Mouse (Mus musculus) midbrain, postnatal 0 days (tissue): ENCODE data around the gene Arhgef39. TPM values are rescaled to one million over a fixed set of nuclear protein-coding genes. Genes with fewer than 3 reads are reported as not detected.

Source experiments
- ATAC-seq: fragments of 200-750 bp; cut with Nextera tagmentation; 2 replicates; pipeline ENCODE4 v1.8.0; 2017; ENCODE audit warnings: moderate number of reproducible peaks, mild to moderate bottlenecking, moderate TSS enrichment, moderate library complexity; ENCODE audit not compliant: low FRiP score
- DNase-seq: peaks from one replicate; pipeline ENCODE4 v3.0.0-alpha.2; 2015; ENCODE audit warnings: low spot score
- H3K27ac ChIP-seq: fragments of 300-500 bp; sonication (generic); 2 replicates; pipeline ENCODE4 v1.5.1; 2014; ENCODE audit warnings: low read depth, mild to moderate bottlenecking, low read length, mixed read lengths
- H3K27me3 ChIP-seq: fragments of 300-500 bp; sonication (generic); 2 replicates; pipeline ENCODE4 v1.6.1; 2014; ENCODE audit warnings: low read length, control low read depth, mixed read lengths; ENCODE audit not compliant: insufficient read depth
- H3K36me3 ChIP-seq: fragments of 300-500 bp; sonication (generic); 2 replicates; pipeline ENCODE4 v1.6.1; 2014; ENCODE audit warnings: low read length, control low read depth, mixed read lengths; ENCODE audit not compliant: insufficient read depth
- H3K4me1 ChIP-seq: fragments of 300-500 bp; sonication (generic); 2 replicates; pipeline ENCODE4 v1.6.1; 2014; ENCODE audit warnings: mild to moderate bottlenecking, control low read depth, antibody characterized with exemption, low read length, mixed read lengths; ENCODE audit not compliant: insufficient read depth
- H3K4me2 ChIP-seq: fragments of 300-500 bp; sonication (generic); 2 replicates; pipeline ENCODE4 v1.6.1; 2014; ENCODE audit warnings: low read depth, mild to moderate bottlenecking, low read length, mixed read lengths; ENCODE audit not compliant: poor library complexity, severe bottlenecking
- H3K4me3 ChIP-seq: fragments of 300-500 bp; sonication (generic); 2 replicates; pipeline ENCODE4 v1.5.1; 2014; ENCODE audit warnings: low read depth, mild to moderate bottlenecking, low read length, moderate library complexity
- H3K9ac ChIP-seq: fragments of 300-500 bp; sonication (generic); replicated peaks from 2 replicates; pipeline ENCODE4 v1.6.1; 2014; ENCODE audit warnings: mild to moderate bottlenecking, low read length, moderate library complexity, mixed read lengths; ENCODE audit not compliant: poor library complexity, severe bottlenecking
- H3K9me3 ChIP-seq: fragments of 300-500 bp; sonication (generic); 2 replicates; pipeline ENCODE4 v1.6.1; 2016; ENCODE audit warnings: low read length, control low read depth
- CTCF ChIP-seq: IDR thresholded peaks from 2 replicates; pipeline ENCODE4 v1.5.1; 2016; ENCODE audit warnings: antibody characterized with exemption, mild to moderate bottlenecking
- WGBS: fragments of 180-500 bp; shearing (Covaris S2); extraction: QIAGEN DNeasy Blood & Tissue Kit; methylation state at CpG from one replicate; pipeline ENCODE4 v1.1.7; 2014; 5-methylcytosine and 5-hydroxymethylcytosine counted together
- polyA plus RNA-seq: library from polyadenylated mRNA; unstranded; fragments of >200 nt; fragmentation: Nextera tagmentation; extraction: Ambion mirVana; gene quantifications from 2 replicates; pipeline ENCODE4 v1.2.1, GENCODE M21; 2015
- total RNA-seq: library from RNA; depleted of rRNA; stranded (reverse); fragments of >200 nt; gene quantifications from 2 replicates; pipeline ENCODE4 v1.2.3, GENCODE M21; 2014

Arhgef39 gene
- total and polyA plus RNA-seq, 2 experiments from 2014 or later = 2.3 to 16.1 TPM

DNA sequence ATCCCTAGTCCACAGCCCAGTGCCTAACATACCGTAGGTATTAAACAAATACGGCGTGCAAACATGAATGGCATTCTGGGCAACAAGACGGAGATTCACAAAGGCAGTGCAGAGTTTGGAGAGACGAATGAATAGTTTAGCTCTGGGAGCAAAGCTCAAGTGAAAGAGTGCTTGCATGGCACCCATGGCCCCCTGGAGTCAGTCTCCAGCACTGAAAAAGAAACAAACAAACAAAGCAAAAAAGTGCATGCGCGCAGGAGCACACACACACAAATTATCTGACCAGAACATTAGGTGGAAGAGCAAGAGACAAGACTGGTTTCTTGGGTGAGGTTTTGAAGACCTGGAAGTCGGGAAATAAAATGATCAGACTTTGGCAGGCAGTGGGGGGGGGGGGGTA is 6.6 kb upstream of the Arhgef39 start:
- Histone ChIP-seq H3K27me3 (peaks cover 17% of the 10 kb centered on the region), H3K4me3 (no peak overlapping the region), H3K4me2 (no peak overlapping the region), H3K9ac (no peak overlapping the region), H3K9me3 (no peaks in the 10 kb centered on the region), H3K4me1 (no peaks in the 10 kb centered on the region; the same call in 1 of the 2 replicates), H3K36me3 (no peaks in the 10 kb centered on the region), H3K27ac (no peak overlapping the region)
- no peak for TF ChIP-seq CTCF
- WGBS = 60% methylated on average over 8 of the region's 8 CpGs
- DNase-seq (no peak), ATAC-seq (no peak)

GRCm38 (mm10) chr4:43504269-43504668 is 4.8 kb upstream of the Arhgef39 start:
- H3K4me3 ChIP-seq = no peak overlapping the region
- H3K9ac ChIP-seq = no peak overlapping the region
- TF ChIP-seq CTCF = no peak
- no peak for ATAC-seq
- H3K9me3 ChIP-seq = no peaks in the 10 kb centered on the region
- WGBS = 87% methylated on average over 4 of the region's 4 CpGs
- H3K4me2 ChIP-seq = no peak overlapping the region
- no peak for DNase-seq
- no peaks in the 10 kb centered on the region for H3K36me3 ChIP-seq
- H3K4me1 ChIP-seq = no peaks in the 10 kb centered on the region; the same call in 1 of the 2 replicates
- no peak overlapping the region for H3K27ac ChIP-seq
- H3K27me3 ChIP-seq = peaks cover 14% of the 10 kb centered on the region

GRCm38 (mm10) chr4:43503506-43503905 is 4.0 kb upstream of the Arhgef39 start:
- Histone ChIP-seq H3K4me1 (no peaks in the 10 kb centered on the region; the same call in 1 of the 2 replicates), H3K27me3 (peaks cover 6% of the 10 kb centered on the region; the same call in 1 of the 2 replicates), H3K4me3 (no peak overlapping the region), H3K9ac (no peak overlapping the region), H3K9me3 (no peaks in the 10 kb centered on the region), H3K36me3 (no peaks in the 10 kb centered on the region), H3K27ac (no peak overlapping the region), H3K4me2 (no peak overlapping the region)
- ATAC-seq (no peak), DNase-seq (no peak)
- no peak for TF ChIP-seq CTCF
- 85% methylated on average over 6 of the region's 6 CpGs for WGBS

GRCm38 (mm10) chr4:43503041-43503440 is 3.5 kb upstream of the Arhgef39 start:
- no peak overlapping the region for H3K27ac ChIP-seq
- H3K27me3 ChIP-seq = peaks cover 5% of the 10 kb centered on the region; the same call in 1 of the 2 replicates
- WGBS = 77% methylated on average over 2 of the region's 2 CpGs
- H3K36me3 ChIP-seq = no peaks in the 10 kb centered on the region
- H3K4me2 ChIP-seq = no peak overlapping the region
- no peak overlapping the region for H3K9ac ChIP-seq
- no peak for TF ChIP-seq CTCF
- no peak overlapping the region for H3K4me3 ChIP-seq
- no peak for ATAC-seq
- no peaks in the 10 kb centered on the region for H3K4me1 ChIP-seq
- no peak for DNase-seq
- no peaks in the 10 kb centered on the region for H3K9me3 ChIP-seq

GRCm38 (mm10) chr4:43498983-43499382 is 512 bp downstream of the Arhgef39 start:
- no peak for ATAC-seq
- Histone ChIP-seq H3K4me1 (0 out of 2 replicates have a peak, but pooled peaks cover 6% of the 10 kb centered on the region), H3K9ac (peak overlapping the region; percentile 50), H3K36me3 (peaks cover 3% of the 10 kb centered on the region; the same call in 1 of the 2 replicates), H3K4me3 (peak overlapping the region; percentile 49), H3K9me3 (no peaks in the 10 kb centered on the region), H3K4me2 (peak overlapping the region; percentile 85), H3K27me3 (no peaks in the 10 kb centered on the region), H3K27ac (no peak overlapping the region)
- TF ChIP-seq CTCF = peak; percentile 52
- DNase-seq = peak; percentile 26
- 14% methylated on average over 8 of the region's 8 CpGs for WGBS

DNA sequence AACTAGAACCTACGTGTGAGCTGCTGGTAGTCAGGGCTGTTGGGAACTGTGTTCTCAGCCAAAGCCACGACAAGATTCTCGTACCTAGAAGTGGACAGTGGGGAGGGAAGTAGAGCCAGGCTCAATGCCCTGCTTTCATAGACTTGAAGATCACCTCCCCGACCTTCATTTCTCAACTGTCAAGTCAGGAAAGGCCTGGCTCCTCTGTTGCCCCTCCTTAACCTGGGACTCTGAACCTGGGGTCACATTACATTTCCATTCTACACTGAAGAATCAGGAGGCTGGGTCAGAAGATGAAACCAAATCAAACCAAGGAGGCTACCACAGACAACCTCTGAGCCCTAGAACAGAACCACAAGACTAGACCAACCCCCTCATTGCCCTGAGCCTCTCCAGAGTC is 1.5 kb downstream of the Arhgef39 start:
- Histone ChIP-seq H3K9me3 (no peaks in the 10 kb centered on the region), H3K9ac (no peak overlapping the region), H3K36me3 (peaks cover 3% of the 10 kb centered on the region; the same call in 1 of the 2 replicates), H3K4me3 (no peak overlapping the region), H3K4me1 (0 out of 2 replicates have a peak, but pooled peaks cover 6% of the 10 kb centered on the region), H3K27ac (no peak overlapping the region), H3K4me2 (no peak overlapping the region), H3K27me3 (no peaks in the 10 kb centered on the region)
- 83% methylated on average over 4 of the region's 4 CpGs for WGBS
- TF ChIP-seq CTCF = no peak
- DNase-seq (no peak), ATAC-seq (no peak)
